Mouse (Mus musculus) CH12.LX (cell line): ENCODE measurements around the gene Padi6. TPM values are rescaled to one million over a fixed set of nuclear protein-coding genes. Genes with fewer than 3 reads are reported as not detected.

Experiments
- DNase-seq: peaks from one replicate; pipeline ENCODE4 v3.0.0-alpha.2; 2013; ENCODE audit errors: extremely low read depth
- H3K27ac ChIP-seq: 2 replicates; pipeline ENCODE4 v1.5.1; 2012; ENCODE audit warnings: low read depth, mild to moderate bottlenecking, control low read depth, moderate library complexity; ENCODE audit not compliant: insufficient read depth
- H3K27me3 ChIP-seq: replicated peaks from 2 replicates; pipeline ENCODE3; 2012; ENCODE audit warnings: inconsistent platforms
- H3K36me3 ChIP-seq, 2 experiments: replicated peaks in 1 of 2; 2 replicates each; pipeline versions ENCODE3 to v1.6.1; 2012; ENCODE audit warnings: inconsistent platforms in 1 of 2, low read length in 1 of 2, mild to moderate bottlenecking in 1 of 2, mixed read lengths in 1 of 2, moderate library complexity in 1 of 2; ENCODE audit not compliant: control insufficient read depth in 1 of 2, insufficient read depth in 1 of 2
- H3K4me1 ChIP-seq, 2 experiments: 2 replicates each; pipeline ENCODE4 v1.6.1; 2012; ENCODE audit warnings: inconsistent platforms in 1 of 2, moderate library complexity in 1 of 2; ENCODE audit not compliant: insufficient read depth in 2 of 2, control insufficient read depth in 1 of 2
- H3K4me2 ChIP-seq: 2 replicates; pipeline ENCODE4 v1.6.1; 2012; ENCODE audit warnings: low read depth, mild to moderate bottlenecking, control low read depth; ENCODE audit not compliant: poor library complexity, insufficient read depth, severe bottlenecking
- H3K4me3 ChIP-seq, 3 experiments: fragments of 150-350 bp in 1 of 3; sonication (generic) in 1 of 3; replicated peaks in 1 of 3; 2 replicates each; pipeline versions ENCODE3 to v1.5.1; 2011 to 2012; ENCODE audit warnings: low read depth in 2 of 3, low read length in 2 of 3, mild to moderate bottlenecking in 2 of 3, moderate library complexity in 2 of 3, control low read depth in 1 of 3, improper control_type of control experiment in 1 of 3, inconsistent platforms in 1 of 3, mixed read lengths in 1 of 3; ENCODE audit not compliant: poor library complexity in 1 of 3
- H3K79me2 ChIP-seq: replicated peaks from 2 replicates; pipeline ENCODE4 v1.6.1; 2012; ENCODE audit warnings: mild to moderate bottlenecking, moderate library complexity; ENCODE audit not compliant: control insufficient read depth, poor library complexity, insufficient read depth, severe bottlenecking; ENCODE audit errors: extremely low read depth
- H3K9ac ChIP-seq: 2 replicates; pipeline ENCODE4 v1.6.1; 2012; ENCODE audit warnings: low read depth, mild to moderate bottlenecking, control low read depth, moderate library complexity; ENCODE audit not compliant: insufficient read depth
- H3K9me3 ChIP-seq: replicated peaks from 2 replicates; pipeline ENCODE3; 2012; ENCODE audit warnings: low read length, inconsistent platforms, mixed read lengths
- BHLHE40 ChIP-seq: IDR thresholded peaks from 2 replicates; pipeline ENCODE4 v1.6.1; 2011; ENCODE audit warnings: mild to moderate bottlenecking, low read depth, low read length, improper control_type of control experiment
- CHD2 ChIP-seq: IDR thresholded peaks from 2 replicates; pipeline ENCODE4 v1.6.1; 2011; ENCODE audit warnings: low read length, improper control_type of control experiment
- E2F4 ChIP-seq: IDR thresholded peaks from 2 replicates; pipeline ENCODE4 v1.6.1; 2011; ENCODE audit warnings: low read depth, low read length, improper control_type of control experiment; ENCODE audit not compliant: insufficient replicate concordance
- ELF1 ChIP-seq: IDR thresholded peaks from 2 replicates; pipeline ENCODE4 v1.6.1; 2014; ENCODE audit warnings: low read depth, mild to moderate bottlenecking, inconsistent platforms, low read length, improper control_type of control experiment
- EP300 ChIP-seq: IDR thresholded peaks from 2 replicates; pipeline ENCODE4 v1.6.1; 2011; ENCODE audit warnings: low read length, improper control_type of control experiment
- ETS1 ChIP-seq: conservative IDR thresholded peaks from 2 replicates; pipeline ENCODE4 v1.6.1; 2012; ENCODE audit warnings: low read depth, mild to moderate bottlenecking, inconsistent platforms, low read length, improper control_type of control experiment, moderate library complexity
- IRF4 ChIP-seq: IDR thresholded peaks from 2 replicates; pipeline ENCODE4 v1.6.1; 2014; ENCODE audit warnings: low read depth, mild to moderate bottlenecking, inconsistent platforms, low read length, improper control_type of control experiment
- JUN ChIP-seq: IDR thresholded peaks from 2 replicates; pipeline ENCODE4 v1.6.1; 2011; ENCODE audit warnings: low read depth, mild to moderate bottlenecking, low read length, improper control_type of control experiment, moderate library complexity; ENCODE audit not compliant: insufficient read depth
- JUND ChIP-seq: conservative IDR thresholded peaks from 2 replicates; pipeline ENCODE4 v1.6.1; 2011; ENCODE audit warnings: low read depth, low read length, improper control_type of control experiment
- MAZ ChIP-seq: IDR thresholded peaks from 2 replicates; pipeline ENCODE4 v1.6.1; 2012; ENCODE audit warnings: low read depth, mild to moderate bottlenecking, inconsistent platforms, low read length, improper control_type of control experiment, moderate library complexity
- MEF2A ChIP-seq: IDR thresholded peaks from 2 replicates; pipeline ENCODE4 v1.6.1; 2014; ENCODE audit warnings: low read depth, mild to moderate bottlenecking, inconsistent platforms, low read length, improper control_type of control experiment, borderline replicate concordance
- MYC ChIP-seq: IDR thresholded peaks from 2 replicates; pipeline ENCODE4 v1.6.1; 2011; ENCODE audit warnings: low read depth, mild to moderate bottlenecking, improper control_type of control experiment, low read length
- NRF1 ChIP-seq: IDR thresholded peaks from 2 replicates; pipeline ENCODE4 v1.6.1; 2014; ENCODE audit warnings: low read depth, mild to moderate bottlenecking, inconsistent platforms, low read length, improper control_type of control experiment, moderate library complexity
- SIN3A ChIP-seq: IDR thresholded peaks from 2 replicates; pipeline ENCODE4 v1.6.1; 2012; ENCODE audit warnings: low read length, improper control_type of control experiment, inconsistent platforms
- TCF12 ChIP-seq: IDR thresholded peaks from 2 replicates; pipeline ENCODE4 v1.6.1; 2014; ENCODE audit warnings: low read depth, mild to moderate bottlenecking, inconsistent platforms, low read length, improper control_type of control experiment
- USF1 ChIP-seq: IDR thresholded peaks from 2 replicates; pipeline ENCODE4 v1.6.1; 2014; ENCODE audit warnings: low read depth, mild to moderate bottlenecking, inconsistent platforms, low read length, improper control_type of control experiment
- USF2 ChIP-seq: conservative IDR thresholded peaks from 2 replicates; pipeline ENCODE4 v1.6.1; 2011; ENCODE audit warnings: low read depth, low read length, improper control_type of control experiment
- ZMIZ1 ChIP-seq: IDR thresholded peaks from 2 replicates; pipeline ENCODE4 v1.6.1; 2012; ENCODE audit warnings: low read depth, mild to moderate bottlenecking, inconsistent platforms, low read length, improper control_type of control experiment
- ZNF384 ChIP-seq: IDR thresholded peaks from 2 replicates; pipeline ENCODE4 v1.6.1; 2012; ENCODE audit warnings: low read depth, low read length, improper control_type of control experiment, inconsistent platforms
- dilution Hi-C: fragments of 300-500 bp; cut with MboI; formaldehyde crosslinking; loops from 2 replicates; pipeline ENCODE4 v1.14.3; 2020; ENCODE audit warnings: low sequenced_read_pairs; ENCODE audit not compliant: extremely low pct_unique_long_range_greater_than_20kb, extremely low pct_ligation_motif_present
- in situ Hi-C: fragments of 300-500 bp; cut with MboI; formaldehyde crosslinking; loops from 3 replicates; pipeline ENCODE4 v1.14.3; 2019; ENCODE audit warnings: low sequenced_read_pairs, low pct_ligation_motif_present, low pct_unique_long_range_greater_than_20kb, mixed read lengths
- polyA plus RNA-seq: library from polyadenylated mRNA; unstranded; fragments of >175 nt; gene quantifications from 2 replicates; pipeline ENCODE4 v1.2.1, GENCODE M21; 2012; ENCODE audit warnings: low read depth; ENCODE audit not compliant: insufficient read length
- total RNA-seq, 2 experiments: library from RNA; depleted of rRNA; stranded (reverse); fragments of 300-350 nt in 1 of 2; fragments of >200 nt in 1 of 2; gene quantifications; 2 replicates each; pipeline ENCODE4 v1.2.3; 2012 to 2014

Padi6 gene
- total and polyA plus RNA-seq, 3 experiments = not detected

DNA sequence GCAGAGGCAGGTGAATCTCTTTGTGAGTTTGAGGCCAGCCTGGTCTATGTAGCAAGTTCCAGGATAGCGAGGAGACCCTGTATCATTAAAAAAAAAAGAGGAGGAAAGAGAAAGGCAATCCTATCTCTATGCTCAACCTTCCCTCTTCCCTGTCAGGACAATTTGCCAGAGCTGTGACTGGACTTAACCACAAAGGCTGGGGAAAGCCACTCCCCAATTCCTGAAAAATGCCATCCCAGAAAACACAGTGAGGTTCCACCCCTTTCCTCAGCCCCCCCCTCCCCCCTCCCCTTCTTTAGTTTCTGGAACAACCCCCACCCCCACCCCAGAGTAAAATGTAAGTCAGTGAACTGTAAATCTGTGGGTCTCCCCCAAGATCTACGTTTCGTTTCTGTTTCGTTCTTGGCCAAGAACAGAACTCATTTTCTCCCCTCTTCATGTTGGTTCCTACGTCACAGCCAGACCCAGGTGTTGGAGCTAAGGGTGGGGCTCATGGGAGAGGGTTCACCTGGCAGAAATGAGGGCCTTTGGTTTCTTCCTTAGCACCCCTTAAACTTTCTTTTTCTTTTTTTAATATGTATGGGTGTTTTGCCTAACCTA is 53.5 kb downstream of the Padi6 start:
- H3K27ac ChIP-seq = peak overlapping the region; percentile 71
- dilution Hi-C loops = no loop called here
- no peaks in the 10 kb centered on the region for H3K36me3 ChIP-seq
- TF ChIP-seq BHLHE40 (peak; percentile 47), TCF12 (peak; percentile 93), JUND (no peak), CHD2 (peak; percentile 65; the same call in 1 of the 2 replicates), MEF2A (peak; percentile 70), SIN3A (peak; percentile 74), IRF4 (peak; percentile 56; the same call in 1 of the 2 replicates), USF2 (no peak), ZMIZ1 (0 out of 2 replicates have a peak, but pooled peaks have one; percentile 16), MYC (peak; percentile 33), NRF1 (no peak), EP300 (peak; percentile 60; the same call in 1 of the 2 replicates), ETS1 (peak; percentile 92), JUN (peak; percentile 31; the same call in 1 of the 2 replicates), MAZ (peak; percentile 90), ELF1 (no peak), ZNF384 (no peak)
- H3K4me3 ChIP-seq = peak overlapping the region in 1 of 3 experiments; percentile 39
- peak overlapping the region; percentile 79 for H3K4me2 ChIP-seq
- H3K79me2 ChIP-seq = no peaks in the 10 kb centered on the region
- H3K27me3 ChIP-seq = no peaks in the 10 kb centered on the region
- H3K4me1 ChIP-seq = peaks cover 24 to 69% of the 10 kb centered on the region in 2 experiments
- H3K9ac ChIP-seq = peak overlapping the region; percentile 17; the same call in 1 of the 2 replicates
- in situ Hi-C loops = no loop called here
- H3K9me3 ChIP-seq = no peaks in the 10 kb centered on the region
- DNase-seq = peak; percentile 81

DNA sequence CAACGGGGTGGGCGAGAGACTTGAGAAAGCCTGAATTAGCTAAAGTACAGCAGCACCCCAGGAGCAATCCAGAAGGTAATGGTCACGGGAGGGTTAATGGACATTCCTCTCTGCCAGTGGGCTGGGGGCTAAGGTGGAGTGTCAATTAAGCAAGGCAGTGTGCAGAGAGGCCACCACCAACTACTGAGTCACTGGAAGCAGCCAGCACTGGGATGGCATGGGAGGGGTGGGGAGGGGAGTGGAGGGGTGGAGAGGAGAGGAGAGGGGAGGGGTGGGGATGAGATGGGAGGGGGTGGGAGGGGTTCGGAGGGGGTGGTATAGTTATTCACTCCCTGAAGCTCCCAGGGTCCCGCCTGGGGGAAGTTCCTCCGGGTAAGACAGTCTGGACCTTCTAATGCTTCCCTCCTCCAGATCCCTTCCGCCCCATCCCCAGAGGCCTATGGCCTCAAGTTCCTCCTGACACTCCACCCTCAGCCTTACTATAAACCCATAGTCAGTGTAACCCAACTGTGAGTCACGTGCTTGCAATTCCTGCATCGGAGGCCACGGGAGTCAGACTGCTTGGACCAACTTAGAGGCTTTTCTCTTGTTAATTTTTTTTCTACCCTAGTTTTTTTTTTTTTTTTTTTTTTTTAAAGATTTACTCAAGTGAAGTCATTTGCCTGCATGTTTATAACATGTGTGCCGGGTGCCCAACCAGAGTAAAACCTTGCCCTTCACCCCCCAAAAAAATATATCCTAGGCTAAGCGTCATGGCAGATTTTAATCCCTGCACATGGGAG is 54.2 kb downstream of the Padi6 start:
- no peak overlapping the region for H3K27ac ChIP-seq
- H3K4me2 ChIP-seq = no peak overlapping the region
- TF ChIP-seq ETS1 = peak; percentile 9; the same call in 1 of the 2 replicates
- no peak for TF ChIP-seq TCF12
- peak; percentile 86 for TF ChIP-seq ZNF384
- TF ChIP-seq E2F4 = no peak
- peak; percentile 6; the same call in 1 of the 2 replicates for TF ChIP-seq USF1
- no peak for TF ChIP-seq MYC
- peak; percentile 85 for TF ChIP-seq BHLHE40
- in situ Hi-C loops = no loop called here
- no peaks in the 10 kb centered on the region for H3K36me3 ChIP-seq
- H3K9ac ChIP-seq = no peak overlapping the region
- no peak for DNase-seq
- no peaks in the 10 kb centered on the region for H3K9me3 ChIP-seq
- H3K4me1 ChIP-seq = peaks cover 28 to 68% of the 10 kb centered on the region in 2 experiments
- H3K79me2 ChIP-seq = no peaks in the 10 kb centered on the region
- H3K4me3 ChIP-seq = no peak overlapping the region
- no peaks in the 10 kb centered on the region for H3K27me3 ChIP-seq
- dilution Hi-C loops = no loop called here
